In genomic region chr8:110945716-110946115, GRCm38 (mm10) we compare ENCODE assay signal across 29 mouse cellular contexts.
"Had no signal": no experiment of that assay in that cellular context is flagged by ENCODE, and none has a peak within 500 bp of the region (broad histone marks: within the 10 kb centered on the region; RNA-seq: fewer than 3 reads in every experiment).

No protein-coding gene starts in this region.

- DNase-seq: gastrocnemius, adult 2 months; gastrocnemius, postnatal 10 days; gastrocnemius, postnatal 25 days; heart, adult 11 months; heart, adult 2 months; heart, postnatal 14 days; heart, postnatal 36 days; kidney, adult 18-20 months; kidney, adult 8-10 months; kidney, postnatal 25 days; kidney, postnatal 4 days; liver; liver, embryonic 13.5 days had no signal

- H3K36me3 ChIP-seq: heart, embryonic 13.5 days; heart, embryonic 15.5 days; hindbrain, embryonic 12.5 days; intestine, embryonic 15.5 days; kidney, embryonic 15.5 days had no signal

- H3K4me3 ChIP-seq: gastrocnemius, adult 2 months; heart, adult 2 months; heart, embryonic 13.5 days; heart, embryonic 15.5 days; hindbrain, embryonic 12.5 days; intestine, embryonic 15.5 days; kidney, embryonic 15.5 days; layer of hippocampus, adult 2 months; left cerebral cortex, adult 2 months; limb, embryonic 10.5 days; limb, embryonic 12.5 days; liver, embryonic 13.5 days had no signal

- H3K4me2 ChIP-seq: heart, embryonic 11.5 days; heart, embryonic 13.5 days; heart, embryonic 15.5 days; hindbrain, embryonic 12.5 days; hindbrain, embryonic 14.5 days; intestine, embryonic 15.5 days; kidney, embryonic 15.5 days; limb, embryonic 12.5 days; liver, embryonic 11.5 days; liver, embryonic 13.5 days had no signal

- ATAC-seq: hindbrain, embryonic 16.5 days; inflammation-experienced regulatory T-cells, adult 6 months; intestine, embryonic 15.5 days; intestine, postnatal 0 days had no signal

- H3K9ac ChIP-seq: heart, embryonic 13.5 days; heart, embryonic 15.5 days; hindbrain, embryonic 12.5 days; hindbrain, embryonic 14.5 days; intestine, embryonic 15.5 days; kidney, embryonic 15.5 days; limb, embryonic 12.5 days; liver, embryonic 13.5 days had no signal

- H3K4me1 ChIP-seq: intestine, embryonic 15.5 days had no signal

- H3K27ac ChIP-seq: heart, adult 2 months; heart, embryonic 15.5 days; hindbrain, embryonic 12.5 days; hindbrain, embryonic 14.5 days; intestine, embryonic 15.5 days; kidney, embryonic 15.5 days; kidney, postnatal 0 days; layer of hippocampus, adult 2 months; left cerebral cortex, adult 2 months; limb, embryonic 10.5 days; limb, embryonic 12.5 days; liver, embryonic 13.5 days had no signal

- H3K9me3 ChIP-seq: heart, embryonic 13.5 days; heart, embryonic 15.5 days; hindbrain, embryonic 12.5 days; intestine, embryonic 15.5 days; kidney, embryonic 15.5 days; limb, embryonic 10.5 days; limb, embryonic 12.5 days; liver, embryonic 13.5 days had no signal

- H3K27me3 ChIP-seq: heart, embryonic 13.5 days; heart, embryonic 15.5 days; hindbrain, embryonic 12.5 days; intestine, embryonic 15.5 days; kidney, embryonic 15.5 days; limb, embryonic 12.5 days; liver, embryonic 13.5 days had no signal
